Mouse (Mus musculus) lung, embryonic 15.5 days (tissue): ENCODE results near the gene Xpc. TPM values are rescaled to one million over a fixed set of nuclear protein-coding genes. Genes with fewer than 3 reads are reported as not detected.
A peak's percentile ranks its signal among the peaks of the same experiment; 100 is the strongest.

Source experiments
- ATAC-seq: fragments of 200-750 bp; cut with Nextera tagmentation; 2 replicates; pipeline ENCODE4 v1.8.0; 2017; ENCODE audit warnings: moderate number of reproducible peaks, borderline replicate concordance; ENCODE audit not compliant: low FRiP score, low TSS enrichment; ENCODE audit errors: extremely low read depth
- H3K27ac ChIP-seq: fragments of 300-500 bp; sonication (generic); 2 replicates; pipeline ENCODE4 v1.5.1; 2015; ENCODE audit warnings: moderate library complexity, mild to moderate bottlenecking, inconsistent platforms
- H3K27me3 ChIP-seq: fragments of 300-500 bp; sonication (generic); 2 replicates; pipeline ENCODE4 v1.6.1; 2015; ENCODE audit warnings: inconsistent platforms
- H3K36me3 ChIP-seq: fragments of 300-500 bp; sonication (generic); 2 replicates; pipeline ENCODE4 v1.6.1; 2015; ENCODE audit warnings: inconsistent platforms
- H3K4me1 ChIP-seq: fragments of 300-500 bp; sonication (generic); 2 replicates; pipeline ENCODE4 v1.6.1; 2015; ENCODE audit warnings: inconsistent platforms
- H3K4me2 ChIP-seq: fragments of 300-500 bp; sonication (generic); 2 replicates; pipeline ENCODE4 v1.6.1; 2015; ENCODE audit warnings: inconsistent platforms, mild to moderate bottlenecking, moderate library complexity
- H3K4me3 ChIP-seq: fragments of 300-500 bp; sonication (generic); 2 replicates; pipeline ENCODE4 v1.5.1; 2015; ENCODE audit warnings: mild to moderate bottlenecking, inconsistent platforms
- H3K9ac ChIP-seq: fragments of 300-500 bp; sonication (generic); 2 replicates; pipeline ENCODE4 v1.6.1; 2015; ENCODE audit warnings: inconsistent platforms
- H3K9me3 ChIP-seq: fragments of 300-500 bp; sonication (generic); 2 replicates; pipeline ENCODE4 v1.6.1; 2016; ENCODE audit warnings: inconsistent platforms
- whole genome bisulfite sequencing: fragments of 180-500 bp; shearing (Covaris S2); methylation state at CpG from one replicate; pipeline ENCODE4 v1.1.7; 2015; 5-methylcytosine and 5-hydroxymethylcytosine counted together
- polyA plus RNA-seq: library from polyadenylated mRNA; unstranded; fragments of >200 nt; fragmentation: Nextera tagmentation; extraction: Ambion mirVana; gene quantifications from 2 replicates; pipeline ENCODE4 v1.2.1, GENCODE M21; 2015

Gene Xpc
- polyA plus RNA-seq, 1 experiment from 2014 or later = 17.2 TPM

DNA sequence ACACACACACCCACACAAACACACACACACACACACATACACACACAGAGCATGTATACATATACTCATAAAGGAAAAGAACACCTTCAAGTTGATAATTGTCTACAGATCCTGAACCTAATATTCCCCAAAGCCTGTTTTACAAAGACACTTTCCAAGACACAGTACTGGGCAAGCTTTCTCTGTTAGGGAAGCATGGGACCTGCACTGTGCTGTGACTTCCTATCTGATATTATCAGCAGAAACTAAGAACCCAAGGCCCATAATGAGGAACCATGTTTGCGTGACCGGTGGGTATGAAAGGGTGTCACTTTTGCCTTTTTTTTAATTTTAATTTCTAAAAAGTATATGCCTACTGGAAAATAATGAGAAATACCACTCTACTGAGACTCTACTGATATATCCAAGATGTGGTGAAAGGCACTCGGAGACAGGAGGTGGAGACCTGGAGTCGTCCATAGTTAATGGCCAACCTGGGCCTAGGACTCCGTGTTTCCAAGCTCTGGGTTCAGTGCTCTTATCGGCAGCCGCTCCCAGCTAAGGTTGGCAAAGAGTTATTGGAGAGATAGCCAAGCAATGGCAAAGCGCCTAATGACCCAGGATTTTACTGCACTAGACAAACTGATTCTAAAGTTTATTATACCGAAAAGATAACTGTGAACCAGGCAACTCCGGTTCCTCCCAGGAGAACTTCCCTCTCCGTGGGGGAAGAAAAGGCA is 20.5 kb upstream of the Xpc start:
- Histone ChIP-seq H3K4me2 (no peak overlapping the region), H3K36me3 (no peaks in the 10 kb centered on the region), H3K4me1 (peaks cover 17% of the 10 kb centered on the region), H3K4me3 (no peak overlapping the region), H3K27ac (no peak overlapping the region), H3K9me3 (no peaks in the 10 kb centered on the region), H3K27me3 (no peaks in the 10 kb centered on the region), H3K9ac (no peak overlapping the region)
- 64% methylated on average over 11 of the region's 11 CpGs for WGBS
- no peak for ATAC-seq

DNA sequence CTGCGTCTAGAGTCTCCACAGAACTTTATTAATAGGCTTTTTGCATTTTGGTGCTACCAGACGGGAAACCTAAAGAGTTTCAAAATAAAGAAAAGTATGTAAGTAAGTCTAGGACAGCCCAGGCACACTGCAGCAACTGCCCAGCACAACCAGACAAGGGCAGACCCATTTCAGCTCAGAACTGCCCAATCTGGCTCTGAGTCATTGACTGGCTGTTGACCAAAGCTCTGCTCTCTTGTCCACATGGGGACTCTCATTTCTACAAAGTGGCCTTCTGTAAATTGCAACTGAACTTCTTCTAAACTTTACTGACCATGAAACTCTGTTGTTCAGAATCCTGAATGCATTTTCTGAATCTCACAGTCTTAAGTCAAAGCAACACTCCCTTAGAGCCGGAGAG is 19.5 kb upstream of the Xpc start:
- H3K4me3 ChIP-seq = no peak overlapping the region
- peaks cover 17% of the 10 kb centered on the region for H3K4me1 ChIP-seq
- H3K9ac ChIP-seq = no peak overlapping the region
- 88% methylated on average over 3 of the region's 3 CpGs for WGBS
- H3K36me3 ChIP-seq = no peaks in the 10 kb centered on the region
- no peak for ATAC-seq
- no peaks in the 10 kb centered on the region for H3K27me3 ChIP-seq
- H3K9me3 ChIP-seq = no peaks in the 10 kb centered on the region
- no peak overlapping the region for H3K4me2 ChIP-seq
- H3K27ac ChIP-seq = no peak overlapping the region

GRCm38 (mm10) chr6:91534268-91534667 is 18.6 kb upstream of the Xpc start:
- Histone ChIP-seq H3K4me2 (no peak overlapping the region), H3K4me3 (no peak overlapping the region), H3K36me3 (no peaks in the 10 kb centered on the region), H3K27me3 (no peaks in the 10 kb centered on the region), H3K9me3 (no peaks in the 10 kb centered on the region), H3K4me1 (peaks cover 17% of the 10 kb centered on the region), H3K27ac (no peak overlapping the region), H3K9ac (no peak overlapping the region)
- ATAC-seq = no peak
- 58% methylated on average over 4 of the region's 4 CpGs for WGBS

DNA sequence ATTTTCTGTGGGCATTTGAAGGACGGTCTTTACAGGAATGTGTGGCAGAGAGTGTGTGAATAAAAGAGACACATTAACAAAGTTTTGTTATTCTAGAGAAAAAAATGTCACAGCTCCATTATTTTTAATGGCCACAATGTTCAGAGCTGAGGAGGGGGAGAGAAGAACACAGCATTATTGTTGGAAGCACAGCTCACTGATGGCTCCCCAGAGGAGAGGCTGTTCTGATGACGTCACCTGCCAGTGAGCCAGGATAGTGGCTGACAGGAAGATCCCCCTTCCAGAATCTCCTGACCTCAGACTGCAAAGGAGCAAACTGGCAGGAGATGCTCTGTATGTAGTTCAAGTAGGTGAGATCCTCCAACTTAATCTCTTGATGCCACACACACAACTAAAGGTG is 18.1 kb upstream of the Xpc start:
- Histone ChIP-seq H3K9me3 (no peaks in the 10 kb centered on the region), H3K36me3 (no peaks in the 10 kb centered on the region), H3K4me3 (no peak overlapping the region), H3K4me1 (peaks cover 17% of the 10 kb centered on the region), H3K9ac (no peak overlapping the region), H3K27ac (no peak overlapping the region), H3K27me3 (no peaks in the 10 kb centered on the region), H3K4me2 (no peak overlapping the region)
- WGBS = 14% methylated on average over 2 of the region's 2 CpGs
- peak; percentile 44; the same call in 1 of the 2 replicates for ATAC-seq

GRCm38 (mm10) chr6:91533359-91533758 is 17.7 kb upstream of the Xpc start:
- H3K4me3 ChIP-seq = no peak overlapping the region
- H3K4me2 ChIP-seq = no peak overlapping the region
- H3K27me3 ChIP-seq = no peaks in the 10 kb centered on the region
- no peak overlapping the region for H3K9ac ChIP-seq
- WGBS = 7% methylated on average over 5 of the region's 5 CpGs
- peak; percentile 62; the same call in 1 of the 2 replicates for ATAC-seq
- H3K4me1 ChIP-seq = peaks cover 17% of the 10 kb centered on the region
- H3K36me3 ChIP-seq = no peaks in the 10 kb centered on the region
- no peaks in the 10 kb centered on the region for H3K9me3 ChIP-seq
- no peak overlapping the region for H3K27ac ChIP-seq

- H3K9me3 ChIP-seq = no peaks in the 10 kb centered on the region
- H3K36me3 ChIP-seq = no peaks in the 10 kb centered on the region
- H3K4me3 ChIP-seq = no peak overlapping the region
- H3K4me2 ChIP-seq = 0 out of 2 replicates have a peak overlapping the region, but pooled peaks have one; percentile 3
- WGBS = 38% methylated on average over 6 of the region's 6 CpGs
- H3K27ac ChIP-seq = peak overlapping the region; percentile 16; the same call in 1 of the 2 replicates
- ATAC-seq = no peak
- H3K27me3 ChIP-seq = no peaks in the 10 kb centered on the region
- H3K4me1 ChIP-seq = peaks cover 17% of the 10 kb centered on the region
- H3K9ac ChIP-seq = no peak overlapping the region
Observed at GRCm38 (mm10) chr6:91532661-91533060, 17.0 kb upstream of the Xpc start.

GRCm38 (mm10) chr6:91531276-91531675 is 15.6 kb upstream of the Xpc start:
- Histone ChIP-seq H3K36me3 (no peaks in the 10 kb centered on the region), H3K4me3 (no peak overlapping the region), H3K27ac (no peak overlapping the region), H3K9ac (no peak overlapping the region), H3K9me3 (no peaks in the 10 kb centered on the region), H3K27me3 (no peaks in the 10 kb centered on the region), H3K4me1 (peaks cover 20% of the 10 kb centered on the region), H3K4me2 (no peak overlapping the region)
- ATAC-seq = no peak
- 61% methylated on average over 6 of the region's 6 CpGs for WGBS

DNA sequence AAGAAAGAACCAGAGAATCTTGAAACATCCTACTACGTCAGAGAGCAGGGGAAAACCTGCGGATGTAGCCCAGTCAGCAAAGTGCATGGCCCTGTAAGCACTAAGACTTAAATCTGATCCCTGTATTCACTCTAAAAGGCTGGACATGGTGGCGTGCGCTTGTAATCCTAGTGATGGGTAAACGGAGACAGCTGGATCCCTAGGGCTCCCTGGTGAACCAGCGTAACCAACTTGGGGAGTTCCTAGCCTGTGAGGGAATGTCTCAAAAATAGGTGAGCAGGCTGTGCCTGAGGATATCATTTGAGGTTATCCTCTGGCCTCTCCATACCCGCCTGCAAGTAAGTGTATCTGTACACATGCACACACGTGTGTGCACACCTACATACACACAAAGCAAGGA is 15.0 kb upstream of the Xpc start:
- H3K27me3 ChIP-seq = no peaks in the 10 kb centered on the region
- 88% methylated on average over 8 of the region's 8 CpGs for WGBS

GRCm38 (mm10) chr6:91528265-91528664 is 12.6 kb upstream of the Xpc start:
- Histone ChIP-seq H3K4me1 (peaks cover 12% of the 10 kb centered on the region), H3K9me3 (no peaks in the 10 kb centered on the region), H3K27me3 (no peaks in the 10 kb centered on the region), H3K36me3 (peaks cover 10% of the 10 kb centered on the region), H3K4me3 (no peak overlapping the region), H3K9ac (no peak overlapping the region), H3K27ac (no peak overlapping the region), H3K4me2 (no peak overlapping the region)
- no peak for ATAC-seq
- WGBS = 70% methylated on average over 7 of the region's 7 CpGs

More for the DNA sequence above, 15.0 kb upstream of the Xpc start:
- no peak overlapping the region for H3K27ac ChIP-seq
- no peak overlapping the region for H3K4me2 ChIP-seq
- no peak overlapping the region for H3K4me3 ChIP-seq
- peaks cover 20% of the 10 kb centered on the region for H3K4me1 ChIP-seq
- H3K36me3 ChIP-seq = no peaks in the 10 kb centered on the region
- ATAC-seq = no peak
- H3K9me3 ChIP-seq = no peaks in the 10 kb centered on the region
- H3K9ac ChIP-seq = no peak overlapping the region

DNA sequence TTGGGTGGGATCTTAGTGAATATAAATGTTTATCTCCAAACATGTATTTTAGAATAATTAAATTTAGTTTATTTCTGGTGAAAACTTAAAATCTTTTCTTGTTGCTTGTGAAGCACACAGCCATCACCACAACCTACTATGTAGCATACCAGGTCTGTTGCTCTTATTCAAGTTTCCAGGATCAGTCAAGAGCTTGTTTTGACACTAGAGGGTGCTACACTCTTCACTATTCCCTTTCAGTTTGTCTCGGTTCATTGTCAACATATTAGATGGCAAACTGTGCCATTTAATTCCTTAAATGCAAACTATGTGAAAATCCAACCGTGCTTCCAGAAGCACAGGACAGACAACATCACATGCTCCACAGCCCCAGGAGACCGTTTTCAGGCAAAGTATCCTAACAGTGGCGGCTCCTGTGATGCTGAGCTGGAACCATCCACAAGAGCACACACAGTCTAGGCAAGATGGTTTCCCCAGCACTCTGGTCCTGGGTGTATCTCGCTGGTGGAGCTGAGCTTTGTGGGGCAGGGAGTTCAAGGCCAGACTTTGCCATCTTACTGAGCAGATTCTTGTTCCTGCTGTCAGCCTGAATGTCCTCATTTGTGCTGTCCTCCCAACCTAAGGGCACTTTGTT is 11.7 kb upstream of the Xpc start:
- H3K9ac ChIP-seq = no peak overlapping the region
- H3K4me3 ChIP-seq = no peak overlapping the region
- peaks cover 5% of the 10 kb centered on the region for H3K4me1 ChIP-seq
- ATAC-seq = no peak
- no peak overlapping the region for H3K27ac ChIP-seq
- H3K4me2 ChIP-seq = no peak overlapping the region
- no peaks in the 10 kb centered on the region for H3K27me3 ChIP-seq
- WGBS = 42% methylated on average over 5 of the region's 5 CpGs
- no peaks in the 10 kb centered on the region for H3K9me3 ChIP-seq
- peaks cover 20% of the 10 kb centered on the region for H3K36me3 ChIP-seq

- Histone ChIP-seq H3K9ac (no peak overlapping the region), H3K4me3 (no peak overlapping the region), H3K4me1 (0 out of 2 replicates have a peak, but pooled peaks cover 3% of the 10 kb centered on the region), H3K36me3 (peaks cover 37% of the 10 kb centered on the region), H3K27ac (no peak overlapping the region), H3K27me3 (no peaks in the 10 kb centered on the region), H3K9me3 (no peaks in the 10 kb centered on the region), H3K4me2 (no peak overlapping the region)
- 84% methylated on average over 4 of the region's 4 CpGs for WGBS
- no peak for ATAC-seq
Observed at GRCm38 (mm10) chr6:91525544-91525943, 9.9 kb upstream of the Xpc start.

DNA sequence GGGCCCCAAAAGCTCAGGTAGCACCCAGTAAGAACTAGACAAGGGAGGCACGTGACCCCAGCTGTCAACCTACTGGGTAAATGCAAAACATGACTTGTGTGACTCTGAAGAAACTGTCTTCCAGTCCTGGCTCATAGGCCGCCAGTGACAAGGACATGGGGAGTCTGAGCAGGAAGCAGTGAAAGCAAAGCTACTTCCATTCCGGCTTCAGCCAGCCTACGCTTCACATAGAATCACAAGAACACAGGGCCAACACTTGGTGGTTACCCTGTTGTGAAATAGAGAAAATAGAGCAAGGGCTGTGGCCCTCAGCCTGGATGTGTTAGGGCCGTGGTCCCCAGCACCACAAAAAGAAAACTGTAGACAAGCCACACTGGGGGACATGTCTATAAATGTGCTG is 7.1 kb upstream of the Xpc start:
- H3K4me2 ChIP-seq = no peak overlapping the region
- no peak overlapping the region for H3K9ac ChIP-seq
- H3K4me3 ChIP-seq = no peak overlapping the region
- H3K27ac ChIP-seq = no peak overlapping the region
- peaks cover 60% of the 10 kb centered on the region for H3K36me3 ChIP-seq
- 91% methylated on average over 5 of the region's 5 CpGs for WGBS
- no peaks in the 10 kb centered on the region for H3K9me3 ChIP-seq
- no peaks in the 10 kb centered on the region for H3K27me3 ChIP-seq
- ATAC-seq = no peak
- H3K4me1 ChIP-seq = 0 out of 2 replicates have a peak, but pooled peaks cover 3% of the 10 kb centered on the region
